Mouse (Mus musculus): ENCODE data around the gene Atoh7. TPM values are rescaled to one million over a fixed set of nuclear protein-coding genes. Genes with fewer than 3 reads are reported as not detected.

Gene Atoh7
- 0.29 and 0.48 TPM in 2 replicates for polyA plus RNA-seq (2021; fragmentation: Nextera tagmentation)
- long read RNA-seq, experiment 1, partial matches to known transcripts, result 0 of 1 reads
- long read RNA-seq, experiment 1, other reads (novel, unspliced or antisense), result 0 of 1 reads
- long read RNA-seq, experiment 2, partial matches to known transcripts, result 0 of 4 reads
- long read RNA-seq, experiment 2, other reads (novel, unspliced or antisense), result 0 of 4 reads

GRCm38 (mm10) chr10:63099521-63099920 lies at the start of gene Atoh7:
TSS of gene Atoh7 (plus strand) at chr10:63099651.

DNA sequence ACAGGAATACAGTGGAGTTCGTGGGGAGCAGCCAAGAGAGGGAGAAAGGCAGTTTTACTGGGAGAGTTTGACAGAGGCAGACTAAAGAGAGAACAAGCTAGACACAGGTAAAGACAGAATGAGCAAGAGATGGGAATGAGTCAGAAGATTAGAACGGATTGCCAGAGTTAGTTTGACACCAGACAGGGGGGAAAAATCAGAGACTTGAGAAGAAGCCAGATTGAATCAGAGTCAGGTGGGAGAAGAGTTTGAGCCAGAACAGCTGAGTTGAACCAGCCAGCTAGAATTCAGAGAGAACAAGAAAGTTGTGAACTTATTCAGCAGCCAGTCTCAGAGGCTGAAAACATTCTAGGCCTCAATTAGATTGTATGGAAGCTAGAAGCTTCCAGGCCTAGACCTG lies 39.6 kb upstream of the Atoh7 start, which contains the start of gene Pbld1:
Pbld1 (plus strand) TSS at position 301 of the 400 bp plus-strand sequence.

Other genes with a start within 250 kb of the Atoh7 start
- 5.9 and 7.6 TPM in 2 replicates for gene Tet1, start 190.7 kb upstream of the Atoh7 start, polyA plus RNA-seq (2021; fragmentation: Nextera tagmentation)
- 9.0 and 9.6 TPM in 2 replicates for gene Slc25a16, start 179.0 kb upstream of the Atoh7 start, polyA plus RNA-seq (2021; fragmentation: Nextera tagmentation)
- gene Dna2, start 152.6 kb upstream of the Atoh7 start, polyA plus RNA-seq (2021; fragmentation: Nextera tagmentation), result 0.44 and 0.97 TPM in 2 replicates
- gene Rufy2, start 119.4 kb upstream of the Atoh7 start, polyA plus RNA-seq (2021; fragmentation: Nextera tagmentation), result 31.2 and 40.3 TPM in 2 replicates
- gene Hnrnph3, start 75.4 kb upstream of the Atoh7 start, polyA plus RNA-seq (2021; fragmentation: Nextera tagmentation), result 9.4 and 11.8 TPM in 2 replicates
- 0.40 TPM in 2 replicates for gene Pbld2, start 75.3 kb upstream of the Atoh7 start, polyA plus RNA-seq (2021; fragmentation: Nextera tagmentation)
- 2.0 and 2.1 TPM in 2 replicates for gene Pbld1, start 39.5 kb upstream of the Atoh7 start, polyA plus RNA-seq (2021; fragmentation: Nextera tagmentation)
- 0.14 and 0.25 TPM in 2 replicates for gene Mypn, start 104.3 kb downstream of the Atoh7 start, polyA plus RNA-seq (2021; fragmentation: Nextera tagmentation)
- 6.7 and 9.9 TPM in 2 replicates for gene Herc4, start 144.2 kb downstream of the Atoh7 start, polyA plus RNA-seq (2021; fragmentation: Nextera tagmentation)

Measured in layer of hippocampus, adult 6 months (tissue).